In the genomic region with DNA sequence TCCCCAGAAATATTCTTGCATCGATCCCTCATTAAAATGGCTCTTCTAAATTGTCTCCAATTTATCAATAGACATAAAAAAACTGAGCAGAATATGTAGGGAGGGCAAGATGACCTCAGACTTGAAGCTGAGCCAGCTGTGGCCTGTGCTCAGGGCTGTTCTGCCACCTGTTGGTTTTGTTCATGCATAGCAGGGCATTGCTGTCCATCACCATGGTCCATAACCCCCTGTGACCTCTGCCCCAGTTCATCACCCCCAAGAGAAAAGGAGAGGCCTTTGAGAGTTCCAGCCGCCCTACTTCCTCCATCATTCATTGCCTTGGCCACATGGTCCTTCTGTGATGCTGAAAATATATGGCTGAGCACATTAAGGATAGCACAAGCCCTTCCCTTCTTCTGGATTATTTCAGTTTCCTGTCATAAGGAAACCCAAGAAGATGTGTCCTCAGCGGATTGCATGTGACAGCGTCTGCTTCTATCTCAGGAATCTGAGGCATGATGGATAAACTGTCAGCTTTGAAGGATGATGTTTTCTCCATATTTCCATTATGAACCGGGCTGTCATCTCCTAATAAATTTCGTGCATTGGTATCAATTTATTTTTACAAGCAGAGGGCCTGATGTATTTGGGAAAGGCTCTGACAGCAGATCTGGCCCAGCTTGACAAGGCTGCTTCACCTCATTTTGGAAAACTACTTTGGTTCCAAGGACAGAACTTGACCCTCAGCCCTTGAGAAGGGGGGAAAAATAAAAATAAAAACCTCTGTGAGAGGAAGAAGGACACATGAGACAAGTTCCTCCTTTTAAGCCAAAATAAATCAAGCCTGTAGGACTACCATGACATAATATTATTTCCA, we compare ENCODE assay signal across 8 mouse cellular contexts.
DNase-seq lines count a peak whose midpoint lies in the region.

No protein-coding gene starts in this region.

- intact Hi-C loops in heart, postnatal 25 days (cut with DNase I): loop anchor here (10.0 kb wide), 2 partner anchors 173 to 227 kb away; no protein-coding TSS in a partner anchor

- peak; percentile 47 for DNase-seq in heart, adult 8-10 months (ENCODE audit: low spot score)
- DNase-seq in heart, postnatal 25 days (ENCODE audit: low spot score): no peak
- DNase-seq in adipocyte (ENCODE audit: low spot score): peak; percentile 45
- peak; percentile 32 to 43 for DNase-seq in heart, adult 9 months (ENCODE audit: low spot score in 2 of 2)
- peak; percentile 57 for DNase-seq in lung, postnatal 14 days
- no peak for DNase-seq in left cerebral cortex, adult 18-20 months (ENCODE audit: low spot score in 2 of 2)
- no peak for DNase-seq in urinary bladder, postnatal 25 days (ENCODE audit: low spot score)
- DNase-seq in spleen, postnatal 36 days (ENCODE audit: low spot score in 2 of 2): no peak

Comparison
In these comparisons a context has a peak if more than half of its experiments do, and no peak if none do; other contexts are left out.
1. DNase-seq: peak in heart, adult 8-10 months (single experiment), adipocyte (single experiment), heart, adult 9 months (2 of 2) and lung, postnatal 14 days (single experiment); none in heart, postnatal 25 days (single experiment), left cerebral cortex, adult 18-20 months (0 of 2), urinary bladder, postnatal 25 days (single experiment) and spleen, postnatal 36 days (0 of 2).